28 mouse cellular contexts compared by ENCODE assay signal in the genomic region with DNA sequence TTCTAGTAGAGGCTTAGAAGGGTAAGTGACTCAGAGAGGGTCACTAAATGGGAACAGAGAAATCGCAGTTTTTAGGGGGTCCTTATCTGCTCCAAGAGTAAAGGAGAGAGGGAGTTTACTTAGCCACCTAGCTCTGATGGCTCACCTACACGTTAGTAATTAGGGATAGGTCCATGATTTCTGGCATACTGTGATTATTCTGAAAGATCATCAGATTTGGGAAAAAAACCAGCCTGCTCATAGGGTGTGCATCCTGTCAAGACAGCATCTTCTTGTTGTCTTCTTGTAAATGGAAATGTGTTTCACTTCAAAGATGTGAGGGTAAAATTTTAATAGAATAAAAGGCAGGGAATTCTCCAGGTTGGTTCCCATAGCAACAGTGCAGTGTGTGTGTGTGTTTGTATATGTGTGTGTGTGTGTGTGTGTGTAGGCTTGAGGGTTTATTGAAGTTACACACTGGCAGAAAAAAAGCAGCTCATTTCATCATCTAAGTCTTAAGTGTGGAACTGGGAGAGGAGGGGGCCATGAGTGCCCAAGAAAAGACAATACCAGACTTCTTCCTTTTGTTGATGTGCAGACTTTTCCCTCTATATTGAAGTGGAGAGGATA.
DNase-seq lines count a peak whose midpoint lies in the region; ATAC-seq and TF ChIP-seq lines count a peak whose summit lies in the region.
"Had no signal": no experiment of that assay in that cellular context is flagged by ENCODE, and none has a peak within 500 bp of the region (broad histone marks: within the 10 kb centered on the region; RNA-seq: fewer than 3 reads in every experiment).

No protein-coding gene starts in this region.

- WGBS in hindbrain, embryonic 16.5 days, result 60% methylated on average over 2 of the region's 2 CpGs
- WGBS in hindbrain, embryonic 10.5 days, result 75% methylated on average over 2 of the region's 2 CpGs
- WGBS in forebrain, postnatal 0 days, result 71% methylated on average over 2 of the region's 2 CpGs
- WGBS in lung, adult 2 months, result 68% methylated on average over 2 of the region's 2 CpGs

- 0 out of 2 replicates have a peak overlapping the region, but pooled peaks have one; percentile 23 for H3K27ac ChIP-seq in hindbrain, embryonic 16.5 days (ENCODE audit: low read depth, low read length)
- no peak overlapping the region for H3K27ac ChIP-seq in hindbrain, embryonic 10.5 days
- H3K27ac ChIP-seq in forebrain, postnatal 0 days (ENCODE audit: low read depth, low read length), result no peak overlapping the region
- H3K27ac ChIP-seq: embryonic facial prominence, embryonic 13.5 days; kidney, embryonic 15.5 days; liver, embryonic 14.5 days; lung, embryonic 15.5 days; neural tube, embryonic 12.5 days had no signal

- H3K9ac ChIP-seq in hindbrain, embryonic 16.5 days (ENCODE audit: low read depth, low read length), result no peak overlapping the region
- H3K9ac ChIP-seq in forebrain, postnatal 0 days, result no peak overlapping the region
- H3K9ac ChIP-seq: embryonic facial prominence, embryonic 13.5 days; heart, embryonic 12.5 days; kidney, embryonic 15.5 days; liver, embryonic 14.5 days; lung, embryonic 15.5 days; neural tube, embryonic 12.5 days had no signal

- ATAC-seq in hindbrain, embryonic 16.5 days, result peak; percentile 76
- ATAC-seq in forebrain, postnatal 0 days, result peak; percentile 82

- H3K4me1 ChIP-seq in hindbrain, embryonic 16.5 days (ENCODE audit: control insufficient read depth, insufficient read depth, low read depth, low read length), result 0 out of 2 replicates have a peak, but pooled peaks cover 3% of the 10 kb centered on the region
- no peaks in the 10 kb centered on the region for H3K4me1 ChIP-seq in hindbrain, embryonic 10.5 days (replicated peaks)
- H3K4me1 ChIP-seq in forebrain, postnatal 0 days (ENCODE audit: insufficient read depth), result no peaks in the 10 kb centered on the region
- no peaks in the 10 kb centered on the region for H3K4me1 ChIP-seq in lung, adult 2 months (ENCODE audit: control insufficient read depth, insufficient read depth, low read length)
- H3K4me1 ChIP-seq: embryonic facial prominence, embryonic 13.5 days; heart, embryonic 12.5 days; kidney, embryonic 15.5 days; lung, embryonic 15.5 days; megakaryocyte, embryonic 14.5 days; neural tube, embryonic 12.5 days had no signal

- H3K4me2 ChIP-seq in hindbrain, embryonic 16.5 days (ENCODE audit: low read length), result no peak overlapping the region
- H3K4me2 ChIP-seq in forebrain, postnatal 0 days (ENCODE audit: low read depth), result no peak overlapping the region
- H3K4me2 ChIP-seq: embryonic facial prominence, embryonic 13.5 days; heart, embryonic 12.5 days; kidney, embryonic 15.5 days; lung, embryonic 15.5 days; neural tube, embryonic 12.5 days had no signal

- no peaks in the 10 kb centered on the region for H3K27me3 ChIP-seq in hindbrain, embryonic 16.5 days (replicated peaks; ENCODE audit: control insufficient read depth, insufficient read depth, low read length)
- no peaks in the 10 kb centered on the region for H3K27me3 ChIP-seq in hindbrain, embryonic 10.5 days (ENCODE audit: insufficient read depth, poor library complexity, severe bottlenecking)
- no peaks in the 10 kb centered on the region for H3K27me3 ChIP-seq in forebrain, postnatal 0 days (ENCODE audit: insufficient read depth, low read length)
- H3K27me3 ChIP-seq: embryonic facial prominence, embryonic 13.5 days; heart, embryonic 12.5 days; kidney, embryonic 15.5 days; lung, embryonic 15.5 days; megakaryocyte, embryonic 14.5 days; neural tube, embryonic 12.5 days had no signal

- no peaks in the 10 kb centered on the region for H3K36me3 ChIP-seq in hindbrain, embryonic 16.5 days (ENCODE audit: control insufficient read depth, insufficient read depth, low read length)
- no peaks in the 10 kb centered on the region for H3K36me3 ChIP-seq in hindbrain, embryonic 10.5 days
- no peaks in the 10 kb centered on the region for H3K36me3 ChIP-seq in forebrain, postnatal 0 days (ENCODE audit: insufficient read depth)
- H3K36me3 ChIP-seq: embryonic facial prominence, embryonic 13.5 days; heart, embryonic 12.5 days; kidney, embryonic 15.5 days; lung, embryonic 15.5 days; neural tube, embryonic 12.5 days had no signal

- H3K9me3 ChIP-seq in hindbrain, embryonic 16.5 days (ENCODE audit: control insufficient read depth, low read length), result no peaks in the 10 kb centered on the region
- H3K9me3 ChIP-seq in hindbrain, embryonic 10.5 days, result no peaks in the 10 kb centered on the region
- H3K9me3 ChIP-seq in forebrain, postnatal 0 days (ENCODE audit: low read length), result no peaks in the 10 kb centered on the region
- H3K9me3 ChIP-seq: embryonic facial prominence, embryonic 13.5 days; heart, embryonic 12.5 days; kidney, embryonic 15.5 days; lung, embryonic 15.5 days; megakaryocyte, embryonic 14.5 days; neural tube, embryonic 12.5 days had no signal

- DNase-seq in hindbrain, embryonic 10.5 days (ENCODE audit: low spot score), result no peak
- peak; percentile 10 for DNase-seq in right cerebral cortex, adult 2 months (ENCODE audit: low spot score in 2 of 2)
- no peak for DNase-seq in right cerebral cortex, postnatal 14 days
- DNase-seq in forebrain, postnatal 0 days, result peak; percentile 60
- DNase-seq in lung, adult 2 months, result no peak
- DNase-seq in gastrocnemius, postnatal 10 days, result no peak
- DNase-seq: adrenal gland, adult 2 months; cerebellum, adult 8-10 months; cerebellum, postnatal 36 days; embryo, embryonic 11 days; gastrocnemius, postnatal 14 days; heart, adult 18-20 months; heart, postnatal 10 days; kidney, adult 11 months; kidney, postnatal 36 days; lung, postnatal 36 days; retina, postnatal 1 day; thymus, adult 2 months; thymus, postnatal 4 days had no signal

- no peak for TF ChIP-seq POLR2A in lung, adult 2 months (IDR thresholded peaks at IDR 0.05; ENCODE audit: borderline replicate concordance, extremely low read depth, low read depth, low read length)

- TF ChIP-seq CTCF in forebrain, postnatal 0 days (IDR thresholded peaks at IDR 0.05; ENCODE audit: low read depth), result no peak
- no peak for TF ChIP-seq CTCF in lung, adult 2 months (IDR thresholded peaks at IDR 0.05; ENCODE audit: insufficient read depth, low read length)

- no peak overlapping the region for H3K4me3 ChIP-seq in hindbrain, embryonic 16.5 days (ENCODE audit: low read length)
- no peak overlapping the region for H3K4me3 ChIP-seq in hindbrain, embryonic 10.5 days
- no peak overlapping the region for H3K4me3 ChIP-seq in forebrain, postnatal 0 days (ENCODE audit: low read depth, low read length)
- H3K4me3 ChIP-seq in lung, adult 2 months (replicated peaks; ENCODE audit: extremely low read depth, low read depth, low read length), result no peak overlapping the region
- H3K4me3 ChIP-seq: embryonic facial prominence, embryonic 13.5 days; erythroblast, embryonic 14.5 days; heart, embryonic 12.5 days; kidney, embryonic 15.5 days; lung, embryonic 15.5 days; megakaryocyte, embryonic 14.5 days; neural tube, embryonic 12.5 days had no signal

Comparison
In these comparisons a context has a peak if more than half of its experiments do, and no peak if none do; other contexts are left out.
1. DNase-seq: peak in right cerebral cortex, adult 2 months (2 of 2) and forebrain, postnatal 0 days (single experiment); none in hindbrain, embryonic 10.5 days (single experiment), right cerebral cortex, postnatal 14 days (single experiment), lung, adult 2 months (single experiment) and gastrocnemius, postnatal 10 days (single experiment).